In genomic region chr4:99160414-99160813, GRCm38 (mm10) we compare ENCODE assay signal across 19 mouse cellular contexts. TPM values are rescaled to one million over a fixed set of nuclear protein-coding genes. Genes with fewer than 3 reads are reported as not detected.
DNase-seq lines count a peak whose midpoint lies in the region; ATAC-seq and TF ChIP-seq lines count a peak whose summit lies in the region.
"Had no signal": no experiment of that assay in that cellular context is flagged by ENCODE, and none has a peak within 500 bp of the region (broad histone marks: within the 10 kb centered on the region; RNA-seq: fewer than 3 reads in every experiment).

No protein-coding gene starts in this region.

- H3K27ac ChIP-seq in hindbrain, embryonic 11.5 days (ENCODE audit: low read depth, low read length) = no peak overlapping the region
- no peak overlapping the region for H3K27ac ChIP-seq in hindbrain, embryonic 14.5 days
- H3K27ac ChIP-seq: limb, embryonic 13.5 days; liver, embryonic 15.5 days had no signal

- WGBS in hindbrain, embryonic 11.5 days = 16% methylated on average over 3 of the region's 3 CpGs
- WGBS in hindbrain, embryonic 14.5 days = 3% methylated on average over 3 of the region's 3 CpGs

- H3K79me2 ChIP-seq in C2C12 (ENCODE audit: control insufficient read depth, insufficient read depth) = no peaks in the 10 kb centered on the region

- H3K79me3 ChIP-seq in C2C12 (ENCODE audit: low read depth) = no peaks in the 10 kb centered on the region

- no peaks in the 10 kb centered on the region for H3K9me3 ChIP-seq in hindbrain, embryonic 11.5 days (ENCODE audit: control insufficient read depth, low read length)
- no peaks in the 10 kb centered on the region for H3K9me3 ChIP-seq in hindbrain, embryonic 14.5 days (ENCODE audit: control insufficient read depth, low read length)
- H3K9me3 ChIP-seq: limb, embryonic 13.5 days; liver, embryonic 15.5 days had no signal

- H3K4me1 ChIP-seq in hindbrain, embryonic 11.5 days (replicated peaks; ENCODE audit: control insufficient read depth, insufficient read depth, low read length) = no peaks in the 10 kb centered on the region
- peaks cover 3% of the 10 kb centered on the region; the same call in 1 of the 2 replicates for H3K4me1 ChIP-seq in hindbrain, embryonic 14.5 days (replicated peaks; ENCODE audit: control insufficient read depth, insufficient read depth, low read length)
- H3K4me1 ChIP-seq: liver, embryonic 15.5 days had no signal

- DNase-seq in embryo, embryonic 10 days (ENCODE audit: low spot score) = peak; percentile 29
- DNase-seq in embryo, embryonic 11 days = no peak
- DNase-seq in hindbrain, embryonic 11.5 days (ENCODE audit: low spot score) = peak; percentile 28
- no peak for DNase-seq in hindbrain, embryonic 14.5 days (ENCODE audit: low spot score)
- peak; percentile 43 for DNase-seq in embryo, embryonic 9.5 days (ENCODE audit: extremely low spot score)
- DNase-seq in cerebellum, adult 9-10 months = no peak
- DNase-seq in heart, adult 9 months (ENCODE audit: low spot score in 2 of 2) = no peak
- DNase-seq: cerebellum, adult 9-11 months; gastrocnemius, postnatal 25 days; heart, postnatal 14 days; kidney, adult 18-20 months; kidney, postnatal 25 days; layer of hippocampus, adult 9-11 months; spleen, adult 18-20 months had no signal

- ATAC-seq in hindbrain, embryonic 11.5 days (ENCODE audit: low FRiP score) = no peak
- ATAC-seq in hindbrain, embryonic 14.5 days (ENCODE audit: low FRiP score) = no peak
- ATAC-seq: lung, postnatal 0 days had no signal

- no peaks in the 10 kb centered on the region for H3K36me3 ChIP-seq in hindbrain, embryonic 11.5 days (ENCODE audit: control insufficient read depth, insufficient read depth, low read length)
- no peaks in the 10 kb centered on the region for H3K36me3 ChIP-seq in hindbrain, embryonic 14.5 days (replicated peaks; ENCODE audit: control insufficient read depth, insufficient read depth)
- H3K36me3 ChIP-seq in C2C12 (ENCODE audit: control insufficient read depth, insufficient read depth) = no peaks in the 10 kb centered on the region
- H3K36me3 ChIP-seq: limb, embryonic 13.5 days; liver, embryonic 15.5 days had no signal

- H3K27me3 ChIP-seq in hindbrain, embryonic 11.5 days (ENCODE audit: control insufficient read depth, insufficient read depth, low read length) = peaks cover 6% of the 10 kb centered on the region; the same call in 1 of the 2 replicates
- H3K27me3 ChIP-seq in hindbrain, embryonic 14.5 days (ENCODE audit: control insufficient read depth, insufficient read depth, low read length) = peaks cover 12% of the 10 kb centered on the region
- H3K27me3 ChIP-seq in C2C12 (ENCODE audit: control insufficient read depth, insufficient read depth, insufficient read length) = no peaks in the 10 kb centered on the region
- H3K27me3 ChIP-seq: limb, embryonic 13.5 days had no signal

- no peak overlapping the region for H3ac ChIP-seq in C2C12 (ENCODE audit: control insufficient read depth, insufficient read length, low read depth)

- no peak overlapping the region for H3K4me3 ChIP-seq in hindbrain, embryonic 11.5 days (ENCODE audit: low read depth, low read length)
- H3K4me3 ChIP-seq in hindbrain, embryonic 14.5 days (replicated peaks; ENCODE audit: low read length) = no peak overlapping the region
- no peak overlapping the region for H3K4me3 ChIP-seq in C2C12 (ENCODE audit: insufficient read depth, poor library complexity, severe bottlenecking)
- H3K4me3 ChIP-seq: limb, embryonic 13.5 days; liver, embryonic 15.5 days had no signal

- H3K9ac ChIP-seq in hindbrain, embryonic 11.5 days (ENCODE audit: low read depth, low read length) = no peak overlapping the region
- no peak overlapping the region for H3K9ac ChIP-seq in hindbrain, embryonic 14.5 days
- H3K9ac ChIP-seq: limb, embryonic 13.5 days; liver, embryonic 15.5 days had no signal

- H3K4me2 ChIP-seq in hindbrain, embryonic 11.5 days (replicated peaks; ENCODE audit: low read depth, low read length) = no peak overlapping the region
- H3K4me2 ChIP-seq in hindbrain, embryonic 14.5 days (replicated peaks) = no peak overlapping the region
- H3K4me2 ChIP-seq: heart, embryonic 11.5 days; limb, embryonic 13.5 days; liver, embryonic 15.5 days had no signal

- TF ChIP-seq CTCF in C2C12 (IDR thresholded peaks at IDR 0.05; ENCODE audit: control insufficient read depth, insufficient read depth, insufficient read length) = no peak

TF ChIP-seq in C2C12, 6 proteins besides CTCF, POLR2A, EP300 and RAD21:
- no peak for TF ChIP-seq USF1 (IDR thresholded peaks at IDR 0.05; ENCODE audit: low read depth)
- peak; percentile 42 for TF ChIP-seq CEBPB (IDR thresholded peaks at IDR 0.05; ENCODE audit: low read depth)

RNA-seq across cellular contexts. Expression of gene Atg4c, which starts 33.3 kb away (rescaled TPM):
- 13.7 and 16.8 TPM in 2 replicates for polyA plus RNA-seq in hindbrain, embryonic 11.5 days (2014; fragmentation: Nextera tagmentation; extraction: Ambion mirVana)
- 19.2 and 20.4 TPM in 2 replicates for polyA plus RNA-seq in hindbrain, embryonic 14.5 days (2014; fragmentation: Nextera tagmentation; extraction: Ambion mirVana)
- 2.6 TPM for polyA plus RNA-seq in C2C12 (2012; fragmentation: generic; extraction: Trizol)

RNA-seq across cellular contexts. Expression of gene Dock7, which starts 39.7 kb away (rescaled TPM):
- polyA plus RNA-seq in hindbrain, embryonic 11.5 days (2014; fragmentation: Nextera tagmentation; extraction: Ambion mirVana) = 104 and 110 TPM in 2 replicates
- 79.2 and 86.3 TPM in 2 replicates for polyA plus RNA-seq in hindbrain, embryonic 14.5 days (2014; fragmentation: Nextera tagmentation; extraction: Ambion mirVana)
- polyA plus RNA-seq in C2C12 (2012; fragmentation: generic; extraction: Trizol) = 30.2 TPM

Comparison
In these comparisons a context has a peak if more than half of its experiments do, and no peak if none do; other contexts are left out.
1. DNase-seq: peak in embryo, embryonic 10 days (single experiment), hindbrain, embryonic 11.5 days (single experiment) and embryo, embryonic 9.5 days (single experiment); none in embryo, embryonic 11 days (single experiment), hindbrain, embryonic 14.5 days (single experiment), cerebellum, adult 9-10 months (single experiment) and heart, adult 9 months (0 of 2).